Mouse (Mus musculus): Measurements from ENCODE around the gene Fgr. TPM values are rescaled to one million over a fixed set of nuclear protein-coding genes. Genes with fewer than 3 reads are reported as not detected.

The Fgr gene
- polyA plus RNA-seq, 1 experiment from 2014 or later, result 0.73 TPM

- Histone ChIP-seq H3K4me3 (ENCODE audit: low read depth, low read length) (no peak overlapping the region), H3K4me1 (replicated peaks; ENCODE audit: control insufficient read depth, insufficient read depth, low read length) (peaks cover 26% of the 10 kb centered on the region), H3K27me3 (replicated peaks; ENCODE audit: control insufficient read depth, insufficient read depth, low read length) (no peaks in the 10 kb centered on the region), H3K9me3 (ENCODE audit: control insufficient read depth, low read length) (no peaks in the 10 kb centered on the region), H3K27ac (ENCODE audit: low read depth, low read length) (no peak overlapping the region), H3K9ac (ENCODE audit: low read depth, low read length) (no peak overlapping the region), H3K36me3 (ENCODE audit: control insufficient read depth, insufficient read depth, low read length) (no peaks in the 10 kb centered on the region), H3K4me2 (no peak overlapping the region)
- WGBS, result 41% methylated on average over 2 of the region's 2 CpGs
- no peak for ATAC-seq (replicated peaks; ENCODE audit: low FRiP score)
- no peak for DNase-seq (ENCODE audit: low spot score)
Observed at GRCm38 (mm10) chr4:132963436-132963835, 10.5 kb upstream of the Fgr start.

DNA sequence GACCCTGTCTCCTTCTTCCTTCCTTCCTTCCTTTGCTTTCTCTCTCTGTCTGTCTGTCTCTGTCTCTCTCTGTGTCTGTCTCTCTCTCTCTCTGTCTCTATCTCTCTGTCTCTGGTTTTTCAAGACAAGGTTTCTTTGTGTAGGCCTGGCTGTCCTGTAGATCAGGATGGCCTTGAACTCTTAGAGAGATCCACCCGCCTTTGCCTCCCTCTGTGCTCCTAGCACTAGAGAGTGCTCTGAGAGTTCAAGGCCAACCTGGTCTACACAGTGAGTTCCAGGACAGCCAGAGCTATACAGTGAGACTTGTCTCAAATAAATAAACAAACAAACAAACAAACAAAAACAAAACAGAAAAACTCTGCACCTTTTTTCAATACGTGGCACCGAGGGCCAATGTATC is 9.8 kb upstream of the Fgr start:
- no peak for ATAC-seq (replicated peaks; ENCODE audit: low FRiP score)

GRCm38 (mm10) chr4:132964473-132964872 is 9.4 kb upstream of the Fgr start:
- Histone ChIP-seq H3K4me1 (replicated peaks; ENCODE audit: control insufficient read depth, insufficient read depth, low read length) (peaks cover 18% of the 10 kb centered on the region), H3K36me3 (ENCODE audit: control insufficient read depth, insufficient read depth, low read length) (no peaks in the 10 kb centered on the region), H3K4me3 (ENCODE audit: low read depth, low read length) (no peak overlapping the region), H3K9ac (ENCODE audit: low read depth, low read length) (no peak overlapping the region), H3K27ac (ENCODE audit: low read depth, low read length) (no peak overlapping the region), H3K4me2 (no peak overlapping the region), H3K27me3 (replicated peaks; ENCODE audit: control insufficient read depth, insufficient read depth, low read length) (no peaks in the 10 kb centered on the region), H3K9me3 (ENCODE audit: control insufficient read depth, low read length) (no peaks in the 10 kb centered on the region)
- 62% methylated on average over 5 of the region's 5 CpGs for whole genome bisulfite sequencing
- ATAC-seq (replicated peaks; ENCODE audit: low FRiP score) (no peak), DNase-seq (ENCODE audit: low spot score) (no peak)

More for the DNA sequence above, 9.8 kb upstream of the Fgr start:
- Histone ChIP-seq H3K4me1 (replicated peaks; ENCODE audit: control insufficient read depth, insufficient read depth, low read length) (peaks cover 21% of the 10 kb centered on the region), H3K27me3 (replicated peaks; ENCODE audit: control insufficient read depth, insufficient read depth, low read length) (no peaks in the 10 kb centered on the region), H3K9ac (ENCODE audit: low read depth, low read length) (no peak overlapping the region), H3K4me2 (no peak overlapping the region), H3K9me3 (ENCODE audit: control insufficient read depth, low read length) (no peaks in the 10 kb centered on the region), H3K27ac (ENCODE audit: low read depth, low read length) (no peak overlapping the region), H3K4me3 (ENCODE audit: low read depth, low read length) (no peak overlapping the region), H3K36me3 (ENCODE audit: control insufficient read depth, insufficient read depth, low read length) (no peaks in the 10 kb centered on the region)
- WGBS, result 53% methylated on average over 3 of the region's 3 CpGs
- DNase-seq (ENCODE audit: low spot score), result no peak

- no peak overlapping the region for H3K4me3 ChIP-seq (ENCODE audit: low read depth, low read length)
- H3K9me3 ChIP-seq (ENCODE audit: control insufficient read depth, low read length), result no peaks in the 10 kb centered on the region
- no peak overlapping the region for H3K4me2 ChIP-seq
- no peaks in the 10 kb centered on the region for H3K36me3 ChIP-seq (ENCODE audit: control insufficient read depth, insufficient read depth, low read length)
- 59% methylated on average over 6 of the region's 6 CpGs for WGBS
- DNase-seq (ENCODE audit: low spot score) (no peak), ATAC-seq (replicated peaks; ENCODE audit: low FRiP score) (no peak)
- H3K9ac ChIP-seq (ENCODE audit: low read depth, low read length), result no peak overlapping the region
- peaks cover 2% of the 10 kb centered on the region for H3K4me1 ChIP-seq (replicated peaks; ENCODE audit: control insufficient read depth, insufficient read depth, low read length)
- H3K27me3 ChIP-seq (replicated peaks; ENCODE audit: control insufficient read depth, insufficient read depth, low read length), result peaks cover 8% of the 10 kb centered on the region
- H3K27ac ChIP-seq (ENCODE audit: low read depth, low read length), result no peak overlapping the region
Observed at GRCm38 (mm10) chr4:132968105-132968938, 5.6 kb upstream of the Fgr start.

DNA sequence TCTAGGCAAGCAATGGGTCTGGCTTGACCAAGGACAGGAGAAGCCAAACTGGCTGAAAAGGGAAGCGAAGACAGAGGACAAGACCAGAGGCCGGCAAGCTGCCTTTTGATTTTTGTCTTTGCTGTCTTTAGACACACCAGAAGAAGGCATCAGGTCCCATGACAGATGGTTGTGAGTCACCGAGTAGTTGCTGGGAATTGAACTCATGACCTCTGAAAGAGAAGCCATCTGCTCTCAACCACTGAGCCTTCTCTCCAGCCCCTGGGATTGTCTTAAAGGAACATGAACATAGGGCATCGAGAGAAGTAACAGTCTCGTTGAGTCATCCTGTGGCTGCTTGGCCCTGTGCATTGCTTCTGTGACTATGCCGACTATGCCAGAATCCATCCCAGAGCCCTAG is 2.3 kb upstream of the Fgr start:
- 58% methylated on average over 6 of the region's 6 CpGs for WGBS
- Histone ChIP-seq H3K4me1 (replicated peaks; ENCODE audit: control insufficient read depth, insufficient read depth, low read length) (peaks cover 16% of the 10 kb centered on the region), H3K36me3 (ENCODE audit: control insufficient read depth, insufficient read depth, low read length) (no peaks in the 10 kb centered on the region), H3K27me3 (replicated peaks; ENCODE audit: control insufficient read depth, insufficient read depth, low read length) (peaks cover 40% of the 10 kb centered on the region), H3K4me2 (no peak overlapping the region), H3K9ac (ENCODE audit: low read depth, low read length) (no peak overlapping the region), H3K4me3 (ENCODE audit: low read depth, low read length) (no peak overlapping the region), H3K27ac (ENCODE audit: low read depth, low read length) (no peak overlapping the region), H3K9me3 (ENCODE audit: control insufficient read depth, low read length) (no peaks in the 10 kb centered on the region)
- no peak for ATAC-seq (replicated peaks; ENCODE audit: low FRiP score)
- no peak for DNase-seq (ENCODE audit: low spot score)

DNA sequence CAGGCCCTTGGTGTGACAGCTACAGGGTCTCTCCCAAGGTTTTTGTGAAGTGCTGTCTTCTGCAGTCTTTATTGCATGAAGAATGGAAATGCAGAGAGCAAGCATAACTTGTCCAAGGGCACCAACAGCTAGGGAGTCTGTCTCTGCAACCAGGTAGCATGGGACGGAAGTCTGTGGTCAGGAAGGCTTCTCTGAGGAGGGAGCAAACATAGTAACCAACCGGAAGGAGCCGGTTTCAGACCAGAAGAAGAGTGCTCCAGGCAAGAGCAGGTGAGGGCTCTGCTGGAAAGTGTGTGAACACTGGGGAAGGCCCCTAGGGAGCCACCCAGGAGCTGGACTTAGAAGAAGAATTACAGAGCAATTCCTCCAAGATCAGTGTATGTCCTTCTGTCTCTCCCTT is 1.8 kb upstream of the Fgr start:
- Histone ChIP-seq H3K27ac (ENCODE audit: low read depth, low read length) (no peak overlapping the region), H3K4me1 (replicated peaks; ENCODE audit: control insufficient read depth, insufficient read depth, low read length) (peaks cover 16% of the 10 kb centered on the region), H3K36me3 (ENCODE audit: control insufficient read depth, insufficient read depth, low read length) (no peaks in the 10 kb centered on the region), H3K9me3 (ENCODE audit: control insufficient read depth, low read length) (no peaks in the 10 kb centered on the region), H3K9ac (ENCODE audit: low read depth, low read length) (no peak overlapping the region), H3K4me2 (no peak overlapping the region), H3K27me3 (replicated peaks; ENCODE audit: control insufficient read depth, insufficient read depth, low read length) (peaks cover 45% of the 10 kb centered on the region), H3K4me3 (ENCODE audit: low read depth, low read length) (no peak overlapping the region)
- DNase-seq (ENCODE audit: low spot score) (no peak), ATAC-seq (replicated peaks; ENCODE audit: low FRiP score) (no peak)
- 50% methylated on average over 3 of the region's 3 CpGs for WGBS

DNA sequence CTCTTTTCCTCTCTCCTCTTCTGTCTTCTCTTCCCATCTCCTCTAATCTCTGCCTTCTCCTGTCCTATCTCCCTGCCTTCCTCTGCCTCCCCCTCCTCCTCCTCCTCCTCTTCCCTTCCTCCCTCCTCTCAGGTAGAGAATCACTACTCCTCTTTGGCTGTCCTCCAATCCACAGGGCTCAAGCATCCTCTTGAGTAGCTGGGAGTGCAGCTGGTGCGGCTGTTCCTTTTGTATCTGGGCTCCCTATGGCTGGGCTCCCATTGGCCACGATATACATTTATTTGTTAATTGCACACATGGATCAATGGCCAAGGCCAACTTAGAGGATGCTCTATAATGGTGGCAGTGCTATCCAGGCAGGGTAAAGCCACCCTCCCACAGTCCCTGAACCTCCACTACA is 1.3 kb upstream of the Fgr start:
- H3K9me3 ChIP-seq (ENCODE audit: control insufficient read depth, low read length), result no peaks in the 10 kb centered on the region
- H3K9ac ChIP-seq (ENCODE audit: low read depth, low read length), result no peak overlapping the region
- WGBS, result 49% methylated on average over 2 of the region's 2 CpGs
- no peak overlapping the region for H3K4me2 ChIP-seq
- H3K27me3 ChIP-seq (replicated peaks; ENCODE audit: control insufficient read depth, insufficient read depth, low read length), result peaks cover 49% of the 10 kb centered on the region
- DNase-seq (ENCODE audit: low spot score) (no peak), ATAC-seq (replicated peaks; ENCODE audit: low FRiP score) (no peak)
- H3K27ac ChIP-seq (ENCODE audit: low read depth, low read length), result no peak overlapping the region
- H3K36me3 ChIP-seq (ENCODE audit: control insufficient read depth, insufficient read depth, low read length), result no peaks in the 10 kb centered on the region
- H3K4me1 ChIP-seq (replicated peaks; ENCODE audit: control insufficient read depth, insufficient read depth, low read length), result peaks cover 16% of the 10 kb centered on the region
- H3K4me3 ChIP-seq (ENCODE audit: low read depth, low read length), result no peak overlapping the region

- 46% methylated on average over 8 of the region's 8 CpGs for WGBS
- no peaks in the 10 kb centered on the region for H3K9me3 ChIP-seq (ENCODE audit: control insufficient read depth, low read length)
- no peak overlapping the region for H3K4me2 ChIP-seq
- ATAC-seq (replicated peaks; ENCODE audit: low FRiP score) (no peak), DNase-seq (ENCODE audit: low spot score) (no peak)
- peaks cover 16% of the 10 kb centered on the region for H3K4me1 ChIP-seq (replicated peaks; ENCODE audit: control insufficient read depth, insufficient read depth, low read length)
- H3K36me3 ChIP-seq (ENCODE audit: control insufficient read depth, insufficient read depth, low read length), result no peaks in the 10 kb centered on the region
- H3K27me3 ChIP-seq (replicated peaks; ENCODE audit: control insufficient read depth, insufficient read depth, low read length), result peaks cover 51% of the 10 kb centered on the region
- H3K4me3 ChIP-seq (ENCODE audit: low read depth, low read length), result no peak overlapping the region
- H3K27ac ChIP-seq (ENCODE audit: low read depth, low read length), result no peak overlapping the region
- H3K9ac ChIP-seq (ENCODE audit: low read depth, low read length), result no peak overlapping the region
Observed at GRCm38 (mm10) chr4:132973186-132973585, 709 bp upstream of the Fgr start.

- Histone ChIP-seq H3K4me2 (peak overlapping the region; percentile 66), H3K36me3 (ENCODE audit: control insufficient read depth, insufficient read depth, low read length) (no peaks in the 10 kb centered on the region), H3K9ac (ENCODE audit: low read depth, low read length) (no peak overlapping the region), H3K27ac (ENCODE audit: low read depth, low read length) (no peak overlapping the region), H3K4me3 (ENCODE audit: low read depth, low read length) (peak overlapping the region; percentile 5; the same call in 1 of the 2 replicates), H3K4me1 (replicated peaks; ENCODE audit: control insufficient read depth, insufficient read depth, low read length) (peaks cover 16% of the 10 kb centered on the region), H3K9me3 (ENCODE audit: control insufficient read depth, low read length) (no peaks in the 10 kb centered on the region), H3K27me3 (replicated peaks; ENCODE audit: control insufficient read depth, insufficient read depth, low read length) (peaks cover 51% of the 10 kb centered on the region)
- no peak for ATAC-seq (replicated peaks; ENCODE audit: low FRiP score)
- WGBS, result 4% methylated on average over 15 of the region's 15 CpGs
- DNase-seq (ENCODE audit: low spot score), result no peak
Observed at GRCm38 (mm10) chr4:132974904-132975303, 1.0 kb downstream of the Fgr start.
